Comparison of ENCODE assay signal across 9 mouse cellular contexts in the genomic region with DNA sequence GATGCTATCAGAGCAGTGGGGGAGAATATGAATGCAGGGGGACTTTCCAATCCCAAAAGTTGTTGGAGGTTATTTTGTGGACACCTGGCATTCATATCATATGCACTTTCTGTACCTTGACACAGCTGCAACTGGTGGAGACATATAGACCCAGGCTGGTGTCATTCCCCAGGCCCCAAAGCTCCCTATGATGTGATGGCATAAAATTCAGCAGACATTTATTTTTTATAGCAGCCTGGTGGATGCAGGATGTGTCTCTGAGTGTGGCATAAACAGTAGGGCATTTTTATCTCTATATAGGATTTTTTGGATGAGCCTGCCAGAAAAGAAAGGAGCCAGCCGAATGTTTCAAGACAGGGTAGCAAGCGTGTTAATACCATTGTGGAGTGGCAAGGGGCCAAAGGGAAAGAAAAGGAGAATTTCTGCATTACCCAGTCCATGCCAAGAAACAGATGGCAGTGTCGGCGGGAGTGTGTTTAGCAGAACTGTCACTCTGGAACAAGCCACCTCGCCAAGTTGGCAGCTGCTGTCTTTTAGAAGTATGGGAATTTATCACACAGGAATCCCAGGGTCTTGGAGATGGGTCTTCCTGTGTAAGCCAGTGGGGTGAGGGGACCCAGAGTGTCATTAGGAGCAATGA.
DNase-seq lines count a peak whose midpoint lies in the region; ATAC-seq lines count a peak whose summit lies in the region.
"Had no signal": no experiment of that assay in that cellular context is flagged by ENCODE, and none has a peak within 500 bp of the region (broad histone marks: within the 10 kb centered on the region; RNA-seq: fewer than 3 reads in every experiment).

No protein-coding gene starts in this region.

- peak; percentile 4 for DNase-seq in adrenal gland, postnatal 25 days
- no peak for DNase-seq in adrenal gland, adult 8-10 months
- DNase-seq in frontal cortex, postnatal 36 days (ENCODE audit: low spot score in 2 of 2), result peak; percentile 89 to 97
- DNase-seq in left cerebral cortex, postnatal 25 days (ENCODE audit: low spot score in 2 of 2), result peak; percentile 87 to 99
- DNase-seq in kidney, postnatal 14 days, result no peak
- DNase-seq in urinary bladder, postnatal 4 days (ENCODE audit: low spot score in 2 of 2), result no peak
- no peak for DNase-seq in adrenal gland, adult 2 months
- DNase-seq: liver, embryonic 13.5 days had no signal

- ATAC-seq in cerebellum, adult (ENCODE audit: insufficient number of reproducible peaks, low FRiP score, low TSS enrichment), result peak; percentile 87

- intact Hi-C loops in left cerebral cortex, postnatal 25 days (cut with DNase I), result loop anchor here (5.0 to 10.0 kb wide), 5 partner anchors 79 to 1583 kb away; no protein-coding TSS in a partner anchor

Comparison
In these comparisons a context has a peak if more than half of its experiments do, and no peak if none do; other contexts are left out.
1. DNase-seq: peak in adrenal gland, postnatal 25 days (single experiment), frontal cortex, postnatal 36 days (2 of 2) and left cerebral cortex, postnatal 25 days (2 of 2); none in adrenal gland, adult 8-10 months (single experiment), kidney, postnatal 14 days (single experiment), urinary bladder, postnatal 4 days (0 of 2) and adrenal gland, adult 2 months (single experiment).